Mouse (Mus musculus) cortical plate, adult 2 months (tissue): ENCODE measurements around the gene Matk.
A peak's percentile ranks its signal among the peaks of the same experiment; 100 is the strongest.

Experiments used
- CTCF ChIP-seq: fragments of 200-500 bp; IDR thresholded peaks from 2 replicates; pipeline ENCODE4 v1.5.1; 2011; ENCODE audit warnings: mild to moderate bottlenecking, control low read depth, low read length; ENCODE audit not compliant: insufficient read depth; ENCODE audit errors: extremely low read depth
- POLR2A ChIP-seq: fragments of 200-500 bp; IDR thresholded peaks from 2 replicates; pipeline ENCODE4 v1.6.1; 2011; ENCODE audit warnings: mild to moderate bottlenecking, low read length, control low read depth; ENCODE audit not compliant: insufficient read depth; ENCODE audit errors: extremely low read depth

GRCm38 (mm10) chr10:81292554-81293333, 40.0 kb downstream of the Matk start, which contains the start of gene Pip5k1c:
- TF ChIP-seq CTCF: peak; percentile 87
- 0 out of 2 replicates have a peak, but pooled peaks have one; percentile 35 for TF ChIP-seq POLR2A
